Mouse (Mus musculus): Measurements from ENCODE around the gene Ptger2.
A peak's percentile ranks its signal among the peaks of the same experiment; 100 is the strongest.

The Ptger2 gene

DNA sequence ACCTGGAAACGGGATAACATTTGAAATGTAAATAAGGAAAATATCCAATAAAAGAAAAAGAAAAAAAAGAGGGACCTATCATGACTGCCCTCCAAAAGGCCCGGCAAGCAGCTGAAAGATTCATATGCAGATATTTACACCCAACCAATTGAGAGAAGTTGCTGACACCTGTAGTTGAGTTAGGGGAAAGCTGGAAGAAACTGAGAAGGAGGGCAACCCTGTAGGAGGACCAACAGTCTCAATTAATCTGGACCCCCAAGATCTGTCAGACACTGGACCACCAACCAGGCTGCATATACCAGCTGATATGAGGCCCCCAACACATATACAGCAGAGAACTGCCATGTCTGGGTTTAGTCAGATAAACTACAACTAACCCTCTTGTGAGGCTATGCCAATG lies 60.1 kb downstream of the Ptger2 start:
- DNase-seq (ENCODE audit: extremely low read depth, insufficient read length, low spot score), result no peak

DNA sequence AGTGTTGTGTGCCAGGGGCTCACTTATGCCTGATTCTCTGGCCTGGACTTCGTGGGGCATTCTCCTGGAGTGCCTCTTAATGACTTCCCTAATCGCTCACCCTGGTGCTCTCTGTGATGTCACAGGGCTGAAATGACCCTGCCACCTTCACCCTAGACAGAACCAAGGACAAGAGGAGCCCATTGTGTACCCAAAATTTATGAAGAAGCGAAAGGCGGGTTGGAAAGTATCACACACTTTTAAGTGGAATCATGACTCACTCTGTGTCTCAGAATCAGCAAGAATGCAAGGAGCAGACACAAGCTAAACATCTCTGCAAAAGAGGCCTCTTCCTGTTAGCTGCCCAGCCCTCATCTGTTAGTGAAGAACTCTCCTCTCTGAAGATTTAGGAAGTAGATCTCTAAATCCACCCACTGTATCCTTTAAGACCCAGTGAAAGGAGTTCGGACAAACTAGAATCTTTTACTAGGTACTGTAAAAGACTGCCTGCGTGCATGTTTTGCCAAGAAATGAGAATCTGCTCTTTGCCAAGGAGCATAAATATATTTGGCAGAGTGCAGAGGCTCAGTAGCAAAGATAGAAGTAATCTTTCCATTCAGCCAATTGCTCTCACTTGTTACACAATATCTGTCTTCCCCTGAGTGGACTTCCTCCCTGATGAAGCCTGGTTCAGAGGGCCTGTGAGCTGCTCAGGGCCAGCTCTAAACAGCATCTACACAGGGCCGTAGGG lies 61.9 kb downstream of the Ptger2 start:
- peak; percentile 10 for DNase-seq (ENCODE audit: extremely low read depth, insufficient read length, low spot score)

DNA sequence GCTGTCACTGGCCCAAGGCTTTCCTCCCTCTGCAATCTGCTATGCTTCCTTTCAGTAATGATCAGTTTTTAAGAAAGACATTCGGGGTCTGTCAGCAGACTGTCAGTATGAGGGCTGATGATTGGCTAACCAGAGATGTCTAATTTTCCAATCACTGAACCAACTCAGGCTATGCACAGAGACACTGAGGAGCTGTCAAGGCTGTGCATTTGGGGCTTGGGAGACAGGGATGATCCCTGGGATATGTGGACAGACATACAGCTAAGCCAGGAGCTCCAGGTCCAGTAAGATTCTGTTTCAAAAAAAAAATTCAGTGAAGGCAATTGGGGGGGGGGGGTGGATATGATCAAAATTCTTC lies 62.4 kb downstream of the Ptger2 start:
- DNase-seq (ENCODE audit: extremely low read depth, insufficient read length, low spot score), result no peak

DNA sequence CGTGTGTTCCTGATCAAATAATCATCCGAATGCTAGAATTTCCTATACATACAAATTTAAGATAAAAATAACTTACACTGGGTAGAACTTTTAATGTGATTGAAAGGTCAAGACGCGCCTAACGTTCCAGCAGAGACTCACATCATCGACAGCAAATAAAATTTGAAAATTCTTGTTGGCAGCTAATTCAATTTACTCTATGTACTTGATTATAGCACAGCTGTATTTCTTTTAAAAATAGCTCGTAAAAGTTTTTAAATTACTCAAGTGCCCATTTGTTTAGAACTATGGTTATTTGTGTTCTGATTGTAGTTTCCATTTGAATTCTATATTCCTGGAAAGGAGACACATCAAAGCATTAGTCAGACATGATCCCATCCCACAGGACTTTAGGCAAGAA lies 63.1 kb downstream of the Ptger2 start:
- no peak for DNase-seq (ENCODE audit: extremely low read depth, insufficient read length, low spot score)
